Mouse (Mus musculus) stomach, embryonic 14.5 days (tissue): ENCODE data around the gene Sgip1. TPM values are rescaled to one million over a fixed set of nuclear protein-coding genes. Genes with fewer than 3 reads are reported as not detected.

Experiments used
- ATAC-seq: fragments of 200-750 bp; cut with Nextera tagmentation; 2 replicates; pipeline ENCODE4 v1.8.0; 2017; ENCODE audit warnings: low read depth, moderate TSS enrichment; ENCODE audit not compliant: insufficient number of reproducible peaks, insufficient read depth, low FRiP score
- H3K27ac ChIP-seq: fragments of 300-500 bp; sonication (generic); 2 replicates; pipeline ENCODE4 v1.5.1; 2014; ENCODE audit warnings: mild to moderate bottlenecking, low read length, moderate library complexity, mixed read lengths
- H3K27me3 ChIP-seq: fragments of 300-500 bp; sonication (generic); 2 replicates; pipeline ENCODE4 v1.6.1; 2014; ENCODE audit warnings: low read length, control low read depth, mixed read lengths; ENCODE audit not compliant: control insufficient read depth, insufficient read depth
- H3K36me3 ChIP-seq: fragments of 300-500 bp; sonication (generic); 2 replicates; pipeline ENCODE4 v1.6.1; 2014; ENCODE audit warnings: mild to moderate bottlenecking, control low read depth, low read length, moderate library complexity, mixed read lengths; ENCODE audit not compliant: control insufficient read depth, insufficient read depth
- H3K4me1 ChIP-seq: fragments of 300-500 bp; sonication (generic); 2 replicates; pipeline ENCODE4 v1.6.1; 2014; ENCODE audit warnings: low read length, control low read depth, mixed read lengths; ENCODE audit not compliant: control insufficient read depth, insufficient read depth
- H3K4me2 ChIP-seq: fragments of 300-500 bp; sonication (generic); replicated peaks from 2 replicates; pipeline ENCODE4 v1.6.1; 2014; ENCODE audit warnings: low read depth, low read length, control low read depth
- H3K4me3 ChIP-seq: fragments of 300-500 bp; sonication (generic); 2 replicates; pipeline ENCODE4 v1.5.1; 2014; ENCODE audit warnings: low read depth, low read length, control low read depth
- H3K9ac ChIP-seq: fragments of 300-500 bp; sonication (generic); replicated peaks from 2 replicates; pipeline ENCODE4 v1.6.1; 2014; ENCODE audit warnings: low read depth, mild to moderate bottlenecking, control low read depth, low read length, moderate library complexity, mixed read lengths
- H3K9me3 ChIP-seq: fragments of 300-500 bp; sonication (generic); 2 replicates; pipeline ENCODE4 v1.6.1; 2016; ENCODE audit warnings: low read depth, low read length, control low read depth; ENCODE audit not compliant: control insufficient read depth
- WGBS: fragments of 180-500 bp; shearing (Covaris S2); extraction: QIAGEN DNeasy Blood & Tissue Kit; methylation state at CpG from one replicate; pipeline ENCODE4 v1.1.7; 2014; 5-methylcytosine and 5-hydroxymethylcytosine counted together
- polyA plus RNA-seq: library from polyadenylated mRNA; unstranded; fragments of >200 nt; fragmentation: Nextera tagmentation; extraction: Ambion mirVana; gene quantifications from 2 replicates; pipeline ENCODE4 v1.2.1, GENCODE M21; 2014

Gene Sgip1
- polyA plus RNA-seq, 1 experiment from 2014 or later: 10.4 TPM

DNA sequence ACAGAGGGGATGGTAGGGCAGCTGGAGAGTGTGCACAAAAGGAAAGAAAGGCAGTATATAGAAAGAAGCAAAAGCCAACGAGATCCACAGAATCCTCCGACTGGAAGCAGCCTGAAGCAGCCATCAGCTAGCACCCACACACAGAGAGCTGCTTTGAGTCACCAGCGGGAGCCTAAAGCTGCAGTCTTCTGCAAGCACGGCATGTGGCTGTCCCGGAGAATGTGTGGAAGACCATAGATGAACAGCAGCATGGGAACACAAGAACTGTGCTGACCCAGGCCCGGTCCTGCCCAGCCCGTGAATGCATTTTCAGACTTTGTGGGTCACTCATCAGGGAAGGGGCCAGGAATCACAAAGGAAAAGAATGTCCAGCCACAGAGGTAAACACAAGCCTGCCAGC is 115.0 kb downstream of the Sgip1 start:
- H3K4me2 ChIP-seq: no peak overlapping the region
- no peak for ATAC-seq

DNA sequence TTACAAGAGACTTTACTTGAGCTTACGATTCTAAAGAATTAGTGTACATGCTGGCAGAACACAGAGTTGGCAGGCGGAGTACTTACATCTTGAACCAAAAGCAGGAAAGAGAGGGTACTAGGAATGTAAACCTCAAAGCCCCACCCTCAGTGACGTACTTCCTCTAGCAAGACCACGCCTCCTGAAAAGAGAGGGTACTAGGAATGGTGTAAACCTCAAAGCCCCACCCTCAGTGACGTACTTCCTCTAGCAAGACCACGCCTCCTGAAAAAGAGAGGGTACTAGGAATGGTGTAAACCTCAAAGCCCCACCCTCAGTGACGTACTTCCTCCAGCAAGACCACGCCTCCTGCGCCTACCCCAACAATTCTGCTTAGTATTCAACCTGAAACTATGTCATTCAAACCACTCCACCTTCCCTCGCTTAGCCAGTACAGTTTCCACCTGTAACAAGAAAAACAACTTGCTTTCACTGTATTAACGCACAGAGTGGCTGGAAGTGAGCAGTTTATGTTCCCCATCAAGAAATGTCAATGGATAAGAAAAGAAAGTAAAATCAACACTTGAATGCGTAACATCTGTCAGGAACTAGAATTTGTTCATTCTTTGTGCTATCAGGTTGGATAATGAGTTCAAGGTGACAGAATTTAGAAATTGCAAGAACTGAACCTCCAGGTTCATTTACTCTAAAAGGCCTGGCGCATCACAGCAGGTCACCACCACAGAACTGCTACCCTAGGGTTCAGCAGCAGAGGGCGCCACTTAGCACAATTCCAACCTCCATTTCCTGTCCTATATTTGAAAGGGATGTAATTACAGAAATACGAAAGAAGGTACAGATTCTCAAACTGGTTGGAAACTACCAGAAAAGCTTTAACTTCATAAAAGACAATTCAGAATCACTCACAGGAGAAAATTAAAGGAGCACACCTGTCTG is 118.4 kb downstream of the Sgip1 start:
- Histone ChIP-seq H3K4me1 (no peaks in the 10 kb centered on the region), H3K9ac (no peak overlapping the region), H3K27ac (no peak overlapping the region), H3K4me3 (no peak overlapping the region), H3K36me3 (no peaks in the 10 kb centered on the region), H3K4me2 (no peak overlapping the region), H3K27me3 (no peaks in the 10 kb centered on the region), H3K9me3 (no peaks in the 10 kb centered on the region)
- ATAC-seq: no peak
- WGBS: 89% methylated on average over 15 of the region's 15 CpGs

More for the DNA sequence above, 115.0 kb downstream of the Sgip1 start:
- H3K4me1 ChIP-seq: no peaks in the 10 kb centered on the region
- 63% methylated on average over 7 of the region's 7 CpGs for WGBS
- no peaks in the 10 kb centered on the region for H3K27me3 ChIP-seq
- H3K9me3 ChIP-seq: no peaks in the 10 kb centered on the region
- peak overlapping the region; percentile 33; the same call in 1 of the 2 replicates for H3K27ac ChIP-seq
- no peak overlapping the region for H3K9ac ChIP-seq
- no peak overlapping the region for H3K4me3 ChIP-seq
- H3K36me3 ChIP-seq: no peaks in the 10 kb centered on the region

DNA sequence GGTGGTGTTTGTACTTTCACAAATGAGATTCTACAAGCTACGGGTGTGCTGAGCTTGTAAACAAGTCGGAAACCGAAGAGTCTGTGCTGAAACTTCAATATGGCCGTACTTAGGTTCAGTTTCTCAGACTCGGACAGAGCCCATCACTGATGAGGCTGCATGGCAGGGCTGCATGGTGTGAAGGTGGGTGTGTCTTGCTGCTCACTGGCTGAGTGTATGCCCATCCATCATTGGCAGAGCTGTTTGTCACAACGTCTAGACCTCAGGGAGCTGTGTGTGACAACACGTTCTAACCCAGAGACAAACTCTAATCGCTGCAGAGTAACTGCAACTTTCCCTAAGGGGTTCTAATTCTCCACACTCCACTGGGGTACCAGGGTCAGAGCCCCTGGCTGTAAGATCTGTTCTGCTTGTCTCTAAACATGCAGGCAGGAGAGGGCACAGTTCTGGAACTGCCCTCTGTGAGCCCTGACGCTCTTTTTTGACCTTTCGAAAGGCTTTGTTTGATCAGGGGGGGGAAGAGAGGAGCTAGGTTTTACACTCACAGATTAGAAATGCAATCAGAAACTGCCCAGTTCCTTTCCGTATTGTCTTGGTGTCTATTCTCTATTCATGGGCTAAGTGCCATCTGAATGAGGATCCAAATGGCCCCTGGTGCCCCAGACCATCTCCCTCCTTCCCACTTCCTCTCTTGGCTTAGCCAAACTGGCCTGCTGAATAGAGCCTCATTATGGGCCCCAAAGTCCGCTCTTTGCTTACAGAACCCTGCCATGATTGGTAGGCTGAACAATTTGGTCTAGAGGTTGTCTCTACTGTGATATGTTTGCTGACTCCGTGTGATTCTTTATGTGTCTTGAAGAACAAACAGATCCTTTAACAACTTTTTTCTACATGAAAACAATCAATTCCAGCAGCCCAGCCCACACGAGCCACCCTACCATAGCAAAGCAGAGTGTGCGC is 121.9 kb downstream of the Sgip1 start:
- Histone ChIP-seq H3K36me3 (no peaks in the 10 kb centered on the region), H3K27me3 (no peaks in the 10 kb centered on the region), H3K9ac (no peak overlapping the region), H3K4me2 (no peak overlapping the region), H3K4me3 (no peak overlapping the region), H3K4me1 (no peaks in the 10 kb centered on the region), H3K27ac (no peak overlapping the region), H3K9me3 (no peaks in the 10 kb centered on the region)
- ATAC-seq: no peak
- WGBS: 59% methylated on average over 15 of the region's 15 CpGs

DNA sequence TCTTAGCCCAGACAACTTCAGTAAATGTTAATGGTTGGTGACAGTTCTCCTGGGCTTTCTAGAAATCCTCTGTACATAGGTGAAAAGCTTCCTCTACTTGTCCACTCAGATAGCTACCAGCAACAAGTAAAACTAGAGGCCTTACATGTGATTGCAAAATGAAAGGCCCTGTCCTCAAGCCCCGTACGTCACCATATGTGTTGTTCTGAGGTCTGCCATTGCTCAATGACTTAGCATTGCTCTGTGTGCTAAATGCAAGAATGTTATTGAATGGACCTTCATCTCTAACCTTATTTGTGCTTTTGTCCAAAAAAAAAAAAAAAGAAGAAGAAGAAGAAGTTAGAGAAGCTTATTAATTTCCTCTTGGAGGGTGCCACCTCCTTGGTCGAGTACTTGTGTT is 125.4 kb downstream of the Sgip1 start:
- no peaks in the 10 kb centered on the region for H3K9me3 ChIP-seq
- no peak overlapping the region for H3K4me3 ChIP-seq

DNA sequence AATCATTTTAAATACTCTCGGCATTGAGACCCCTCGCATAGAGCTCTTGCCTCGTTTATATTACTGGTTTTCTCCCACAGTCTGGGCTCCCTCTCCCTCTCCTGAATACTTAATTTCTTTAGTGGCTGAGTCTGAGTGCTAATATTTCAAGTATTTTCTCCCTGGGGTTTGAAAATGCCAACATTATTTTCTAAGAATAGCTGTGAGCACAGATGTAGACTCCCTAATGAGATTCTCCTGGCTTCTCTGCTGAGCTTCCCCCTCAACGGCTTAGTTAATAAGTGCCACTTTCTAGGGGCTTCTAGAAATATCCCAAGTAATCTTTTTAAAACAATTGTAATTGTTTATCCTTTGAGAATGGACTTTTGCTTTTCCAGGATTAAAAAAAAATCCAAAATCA is 130.2 kb downstream of the Sgip1 start:
- H3K4me1 ChIP-seq: no peaks in the 10 kb centered on the region
- peaks cover 3% of the 10 kb centered on the region; the same call in 1 of the 2 replicates for H3K9me3 ChIP-seq
- H3K9ac ChIP-seq: no peak overlapping the region

More for the DNA sequence above, 125.4 kb downstream of the Sgip1 start:
- Histone ChIP-seq H3K36me3 (no peaks in the 10 kb centered on the region), H3K4me2 (no peak overlapping the region), H3K4me1 (no peaks in the 10 kb centered on the region), H3K9ac (no peak overlapping the region), H3K27ac (no peak overlapping the region), H3K27me3 (no peaks in the 10 kb centered on the region)
- ATAC-seq: no peak
- 90% methylated on average over 3 of the region's 3 CpGs for WGBS

GRCm38 (mm10) chr4:102883142-102883541 is 142.0 kb downstream of the Sgip1 start:
- 88% methylated on average over 3 of the region's 3 CpGs for whole genome bisulfite sequencing
- Histone ChIP-seq H3K27me3 (no peaks in the 10 kb centered on the region), H3K9me3 (no peaks in the 10 kb centered on the region), H3K36me3 (no peaks in the 10 kb centered on the region), H3K27ac (no peak overlapping the region), H3K9ac (no peak overlapping the region), H3K4me1 (no peaks in the 10 kb centered on the region), H3K4me3 (no peak overlapping the region), H3K4me2 (no peak overlapping the region)
- no peak for ATAC-seq

More for the DNA sequence above, 130.2 kb downstream of the Sgip1 start:
- Histone ChIP-seq H3K4me3 (no peak overlapping the region), H3K36me3 (no peaks in the 10 kb centered on the region), H3K4me2 (no peak overlapping the region), H3K27ac (no peak overlapping the region), H3K27me3 (no peaks in the 10 kb centered on the region)
- 67% methylated on average over 4 of the region's 4 CpGs for WGBS
- ATAC-seq: no peak

DNA sequence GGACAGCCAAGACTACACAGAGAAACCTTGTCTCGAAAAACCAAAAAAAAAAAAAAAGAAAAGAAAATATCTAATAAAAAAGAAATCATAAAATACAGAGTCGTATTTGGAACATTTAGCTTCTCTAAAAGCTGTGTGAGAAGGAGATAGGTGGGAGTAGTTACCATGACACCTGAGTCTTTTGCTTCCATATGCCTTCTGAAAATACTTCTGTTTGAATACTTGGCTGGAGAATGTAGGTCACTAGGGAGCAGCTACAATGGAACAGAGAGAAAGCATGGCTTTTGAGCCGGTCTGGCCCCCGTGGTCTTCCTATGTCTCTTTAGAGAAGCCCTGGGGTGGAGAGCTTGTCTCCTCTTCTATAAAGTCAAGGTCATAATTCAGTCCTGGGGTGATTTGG is 143.1 kb downstream of the Sgip1 start:
- H3K9ac ChIP-seq: no peak overlapping the region
- H3K36me3 ChIP-seq: no peaks in the 10 kb centered on the region
- no peaks in the 10 kb centered on the region for H3K9me3 ChIP-seq
- 96% methylated on average over 4 of the region's 4 CpGs for WGBS
- H3K4me2 ChIP-seq: no peak overlapping the region
- no peaks in the 10 kb centered on the region for H3K27me3 ChIP-seq
- no peaks in the 10 kb centered on the region for H3K4me1 ChIP-seq
- no peak for ATAC-seq
- no peak overlapping the region for H3K4me3 ChIP-seq
- no peak overlapping the region for H3K27ac ChIP-seq

DNA sequence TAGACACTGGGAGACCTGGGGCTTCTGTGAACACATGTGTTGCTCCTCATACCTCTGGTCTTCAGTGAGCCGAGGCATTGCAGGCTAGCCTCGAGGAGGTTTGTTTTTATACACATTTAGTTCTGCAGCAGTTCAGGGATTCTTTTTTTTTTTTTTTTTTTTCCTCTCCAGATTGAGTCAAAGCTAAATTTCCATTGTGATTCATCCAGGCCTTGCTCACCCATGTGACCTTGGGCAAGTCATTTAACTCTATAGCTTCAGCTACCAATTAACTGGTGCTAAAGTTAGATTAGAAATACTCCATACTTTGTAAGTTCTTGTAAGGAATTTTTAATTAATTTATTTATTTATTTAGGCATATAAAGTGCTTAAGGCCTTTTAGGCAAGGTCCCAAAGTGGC is 145.4 kb downstream of the Sgip1 start:
- Histone ChIP-seq H3K9me3 (no peaks in the 10 kb centered on the region), H3K36me3 (no peaks in the 10 kb centered on the region), H3K4me3 (no peak overlapping the region), H3K4me1 (no peaks in the 10 kb centered on the region), H3K9ac (no peak overlapping the region), H3K4me2 (no peak overlapping the region), H3K27me3 (no peaks in the 10 kb centered on the region), H3K27ac (no peak overlapping the region)
- 69% methylated on average over 2 of the region's 2 CpGs for WGBS
- no peak for ATAC-seq
